Mouse (Mus musculus): ENCODE data around the gene Sec63. TPM values are rescaled to one million over a fixed set of nuclear protein-coding genes. Genes with fewer than 3 reads are reported as not detected.

Gene Sec63
- 10 to 100 TPM; 51.3 to 51.7 TPM for total RNA-seq (2021)
- long read RNA-seq, experiment 1, full-length matches to known transcripts: 48 of 64 reads
- long read RNA-seq, experiment 1, partial matches to known transcripts: 5 of 64 reads
- long read RNA-seq, experiment 1, other reads (novel, unspliced or antisense): 11 of 64 reads
- long read RNA-seq, experiment 2, full-length matches to known transcripts: 39 of 48 reads
- long read RNA-seq, experiment 2, partial matches to known transcripts: 2 of 48 reads
- long read RNA-seq, experiment 2, other reads (novel, unspliced or antisense): 7 of 48 reads

DNA sequence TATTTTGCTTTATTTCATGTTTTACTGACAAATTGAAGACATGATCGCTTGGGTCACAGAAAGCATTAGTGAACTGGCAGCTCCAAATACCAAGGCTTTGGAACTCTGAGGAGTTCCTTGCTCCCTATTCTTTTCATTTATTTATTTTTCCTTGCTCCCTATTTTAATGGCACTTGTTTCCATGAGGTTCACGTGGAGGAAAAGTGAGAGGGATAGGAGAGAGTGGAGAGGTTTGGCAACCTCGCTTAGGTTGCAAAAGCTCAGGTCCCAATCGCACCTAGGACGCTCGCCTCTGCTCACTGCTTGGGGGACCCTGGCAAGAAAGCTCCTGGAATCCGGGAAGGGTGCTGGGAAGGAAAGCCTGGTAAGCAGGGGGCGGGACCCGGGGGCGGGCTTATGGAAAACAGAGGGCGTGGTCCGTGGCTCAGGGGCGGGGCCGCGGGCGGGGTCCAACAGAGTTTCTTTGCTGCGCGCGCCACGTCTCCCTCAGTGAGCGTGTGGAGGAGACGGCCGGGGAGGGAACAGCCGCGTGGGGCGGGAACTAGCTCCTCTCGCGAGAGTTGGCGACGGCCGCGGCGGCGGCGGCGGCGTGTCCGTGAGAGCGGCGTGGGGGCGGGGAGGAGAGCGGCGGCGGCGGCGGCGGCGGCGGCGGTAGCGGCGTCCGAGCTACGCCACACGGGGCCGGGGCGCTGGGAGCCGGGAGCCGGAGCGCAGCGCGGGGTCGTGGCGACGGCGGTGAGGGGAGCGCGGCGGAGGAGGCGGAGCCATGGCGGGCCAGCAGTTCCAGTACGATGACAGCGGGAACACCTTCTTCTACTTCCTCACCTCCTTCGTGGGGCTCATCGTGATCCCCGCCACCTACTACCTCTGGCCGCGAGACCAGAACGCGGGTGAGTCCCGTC lies at the start of gene Sec63:
TSS of gene Sec63 (plus strand) at position 498 of the 902 bp plus-strand sequence.
- peak; percentile 99 for DNase-seq (ENCODE audit: low spot score in 2 of 2)

GRCm38 (mm10) chr10:42714676-42715075 lies 46.6 kb upstream of the Sec63 start:
- DNase-seq (ENCODE audit: low spot score in 2 of 2): no peak

DNA sequence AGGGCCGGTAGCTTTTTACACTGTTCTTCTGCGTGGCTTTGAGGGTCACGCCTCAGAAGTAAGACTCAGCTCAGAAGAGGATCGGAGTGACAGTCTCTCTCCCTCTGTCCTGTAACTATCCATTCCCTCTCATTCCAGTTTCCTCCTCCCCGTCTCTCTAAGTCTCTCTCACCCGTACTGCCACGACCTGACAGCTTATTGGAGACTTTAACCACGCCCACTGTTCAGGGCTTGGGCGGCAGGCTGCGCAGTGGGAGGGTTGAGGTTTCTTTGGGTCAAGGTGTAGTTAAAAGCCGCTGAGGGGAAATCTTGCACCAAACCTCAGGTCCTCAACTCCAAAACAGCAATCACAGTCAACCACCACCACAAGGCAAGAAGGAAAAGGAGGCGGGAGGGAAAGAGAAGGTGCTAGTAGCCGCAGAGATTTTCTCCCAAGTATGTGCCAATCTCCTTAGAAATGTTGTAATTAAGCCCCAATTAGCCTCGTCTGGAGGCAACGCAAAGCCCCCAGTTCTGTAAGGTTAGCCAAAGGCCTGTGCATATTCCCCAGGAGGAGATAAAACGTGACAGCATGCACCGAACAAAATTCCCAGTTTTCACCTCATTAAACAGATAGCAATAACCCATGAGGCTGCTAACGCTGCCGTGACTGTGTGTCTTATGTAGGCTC lies 45.8 kb upstream of the Sec63 start:
- no peak for DNase-seq (ENCODE audit: low spot score in 2 of 2)

- DNase-seq (ENCODE audit: low spot score in 2 of 2): no peak
Observed at GRCm38 (mm10) chr10:42722116-42722515, 39.2 kb upstream of the Sec63 start.

GRCm38 (mm10) chr10:42723275-42724232 lies 37.7 kb upstream of the Sec63 start:
- no peak for DNase-seq (ENCODE audit: low spot score in 2 of 2)

GRCm38 (mm10) chr10:42729607-42730006 lies 31.7 kb upstream of the Sec63 start:
- no peak for DNase-seq (ENCODE audit: low spot score in 2 of 2)

DNA sequence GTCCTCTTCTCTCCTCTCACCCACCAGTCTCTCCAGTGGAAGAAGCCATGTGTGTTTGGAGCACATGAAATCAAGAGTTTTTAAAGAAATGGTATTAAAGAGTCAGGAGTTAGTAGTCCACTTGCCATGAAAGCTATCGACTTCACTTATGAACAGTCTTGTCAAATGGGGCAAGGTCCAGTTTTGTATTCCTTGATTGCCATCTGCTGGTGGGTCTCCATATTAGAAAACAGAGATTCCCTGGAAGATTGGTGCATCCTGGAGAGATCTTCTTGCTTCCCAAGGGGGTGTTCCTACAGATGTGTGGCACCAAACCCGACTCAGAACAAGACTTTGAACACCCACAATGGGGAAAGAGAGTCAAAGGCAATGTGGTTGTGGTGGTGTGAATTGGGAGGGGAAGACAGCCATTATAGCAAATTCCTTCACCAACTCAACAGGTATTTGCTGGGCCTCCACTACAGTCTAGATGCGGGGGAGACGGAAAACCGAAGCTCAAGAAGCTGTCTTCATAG lies 26.7 kb upstream of the Sec63 start:
- peak; percentile 12 to 31 for DNase-seq (ENCODE audit: low spot score in 2 of 2)

- DNase-seq (ENCODE audit: low spot score in 2 of 2): no peak
Observed at GRCm38 (mm10) chr10:42751813-42752212, 9.5 kb upstream of the Sec63 start.

- DNase-seq (ENCODE audit: low spot score in 2 of 2): no peak
Observed at GRCm38 (mm10) chr10:42754341-42754740, 7.0 kb upstream of the Sec63 start.

DNA sequence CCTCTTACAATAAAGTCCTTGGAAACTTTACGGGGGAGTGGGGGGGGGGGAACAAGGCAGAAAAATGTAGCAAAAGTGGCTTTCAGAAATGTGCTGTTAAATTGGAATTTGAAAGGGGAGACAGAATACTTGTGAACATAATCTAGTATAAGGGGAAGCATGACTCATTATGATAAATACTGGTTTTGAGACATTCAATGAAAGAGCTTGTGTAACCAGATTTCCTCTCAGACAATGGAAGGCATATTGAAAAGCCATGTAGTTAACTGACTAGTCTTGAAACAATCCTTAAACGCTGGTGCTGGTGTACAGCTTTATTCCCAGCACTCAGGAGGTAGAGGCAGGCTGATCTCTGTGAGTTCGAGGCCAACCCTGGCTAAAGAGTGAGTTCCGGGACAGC lies 1.6 kb upstream of the Sec63 start:
- no peak for DNase-seq (ENCODE audit: low spot score in 2 of 2)

DNA sequence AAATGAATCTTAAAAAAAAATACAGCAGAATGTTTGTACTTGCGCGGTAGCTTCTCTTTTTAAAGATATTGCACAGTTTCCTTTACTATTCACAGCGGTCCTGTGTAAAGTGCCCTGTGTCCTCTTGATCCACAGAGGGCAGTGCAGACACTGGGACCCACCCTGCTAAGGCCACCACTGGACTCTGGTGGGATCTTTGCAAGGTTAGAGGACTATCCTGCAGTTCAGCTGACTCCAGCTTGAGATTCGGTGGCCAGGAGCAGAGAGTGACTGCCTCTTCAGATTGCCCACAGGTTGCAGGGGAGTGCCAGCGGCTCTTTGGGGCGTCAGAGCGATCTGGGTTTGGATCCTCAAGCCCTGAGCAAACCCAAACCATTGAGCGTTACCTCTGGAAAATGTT lies 967 bp upstream of the Sec63 start:
- DNase-seq (ENCODE audit: low spot score in 2 of 2): no peak

DNA sequence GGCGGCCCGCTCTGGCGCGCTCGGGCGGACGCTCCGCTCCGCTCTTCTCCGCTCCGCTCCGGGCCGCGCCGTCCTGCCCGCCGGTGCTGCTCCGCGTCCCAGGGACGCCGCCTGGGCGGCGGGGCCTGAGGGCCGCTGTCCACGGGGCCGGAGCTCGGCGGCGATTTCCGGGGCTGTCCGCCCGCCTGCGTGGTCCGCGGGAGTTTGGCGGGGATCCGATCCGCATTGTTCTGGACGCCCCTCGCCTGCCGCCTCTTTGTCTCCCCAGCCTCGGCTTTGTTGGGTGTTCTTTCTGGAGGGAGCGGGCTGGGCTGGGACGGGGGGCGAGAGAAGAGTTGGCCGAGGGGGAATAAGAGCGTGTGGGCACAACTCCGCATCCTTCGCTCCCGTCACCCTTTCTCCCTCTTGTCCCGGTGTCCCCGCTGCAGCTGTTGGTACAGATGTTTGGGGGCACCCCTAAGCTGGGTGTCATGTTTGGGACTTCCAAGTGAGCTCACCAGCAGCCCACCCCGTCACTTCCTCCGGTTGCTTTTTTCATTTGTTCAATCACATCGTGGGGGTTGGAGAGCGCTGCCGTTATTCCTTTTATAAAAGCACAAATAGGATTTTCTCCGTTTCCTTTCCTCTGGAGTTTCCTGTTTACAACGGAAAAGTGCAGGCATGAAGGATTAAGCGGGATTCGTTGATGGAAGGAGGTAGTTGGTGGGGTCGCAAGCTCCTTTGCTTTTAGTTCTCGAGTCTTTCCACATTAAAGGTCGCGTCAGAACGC lies 789 bp downstream of the Sec63 start:
- DNase-seq (ENCODE audit: low spot score in 2 of 2): peak; percentile 9 to 24

- DNase-seq (ENCODE audit: low spot score in 2 of 2): no peak
Observed at GRCm38 (mm10) chr10:42762670-42763058, 1.4 kb downstream of the Sec63 start.

GRCm38 (mm10) chr10:42763246-42763645 lies 1.9 kb downstream of the Sec63 start:
- DNase-seq (ENCODE audit: low spot score in 2 of 2): no peak

GRCm38 (mm10) chr10:42765344-42765743 lies 4.0 kb downstream of the Sec63 start:
- DNase-seq (ENCODE audit: low spot score in 2 of 2): no peak

GRCm38 (mm10) chr10:42775450-42775849 lies 14.2 kb downstream of the Sec63 start:
- DNase-seq (ENCODE audit: low spot score in 2 of 2): no peak

DNA sequence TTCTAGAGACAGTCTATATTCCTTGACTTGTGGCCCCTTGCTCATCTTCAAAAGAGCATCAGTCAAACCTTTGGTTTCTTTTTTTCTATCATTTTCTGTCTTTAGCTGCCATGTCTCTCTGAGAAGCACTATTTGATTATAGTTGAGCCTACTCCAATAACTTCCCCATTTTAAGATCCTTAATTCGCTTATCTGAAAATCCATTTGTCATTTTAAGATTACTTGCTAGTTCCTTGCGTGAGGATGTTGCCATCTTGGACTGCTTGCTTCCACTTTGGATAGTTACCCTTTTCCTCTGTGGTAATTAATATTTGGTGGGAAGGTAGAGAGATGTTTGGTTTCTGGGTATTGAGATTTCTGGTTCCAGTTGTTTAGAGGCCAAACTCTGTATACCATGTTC lies 19.5 kb downstream of the Sec63 start:
- DNase-seq (ENCODE audit: low spot score in 2 of 2): no peak

- peak; percentile 17 to 29 for DNase-seq (ENCODE audit: low spot score in 2 of 2)
Observed at GRCm38 (mm10) chr10:42781672-42782071, 20.4 kb downstream of the Sec63 start.

DNA sequence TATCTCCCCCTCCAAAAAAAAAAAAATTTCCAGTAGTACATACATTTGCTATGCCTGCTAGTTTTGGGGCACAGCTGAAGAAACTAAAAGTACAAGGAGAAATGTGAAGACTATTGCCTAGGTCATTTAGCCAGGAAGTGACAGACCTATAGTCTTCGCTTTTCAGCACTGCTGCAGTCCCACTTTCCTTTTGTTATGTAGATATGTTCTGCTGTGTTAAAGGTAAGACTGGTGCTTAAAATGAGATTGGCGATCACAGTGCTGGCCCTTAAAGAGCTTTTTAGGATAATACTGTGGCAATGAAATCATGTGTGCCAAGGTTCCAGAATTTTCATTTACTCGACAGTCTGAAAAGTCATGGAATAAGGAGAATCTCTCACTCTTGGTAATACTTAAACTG lies 39.6 kb downstream of the Sec63 start:
- no peak for DNase-seq (ENCODE audit: low spot score in 2 of 2)

- DNase-seq (ENCODE audit: low spot score in 2 of 2): no peak
Observed at GRCm38 (mm10) chr10:42825923-42826322, 64.6 kb downstream of the Sec63 start.
